28 mouse cellular contexts compared by ENCODE assay signal in genomic region chr9:101691336-101691735, GRCm38 (mm10).
A peak's percentile ranks its signal among the peaks of the same experiment; 100 is the strongest.
DNase-seq lines count a peak whose midpoint lies in the region; ATAC-seq and TF ChIP-seq lines count a peak whose summit lies in the region.
"Had no signal": no experiment of that assay in that cellular context is flagged by ENCODE, and none has a peak within 500 bp of the region (broad histone marks: within the 10 kb centered on the region; RNA-seq: fewer than 3 reads in every experiment).

No protein-coding gene starts in this region.

- ATAC-seq in forebrain, postnatal 0 days, result no peak
- ATAC-seq in forebrain, embryonic 11.5 days (replicated peaks; ENCODE audit: low FRiP score), result no peak
- ATAC-seq in hindbrain, postnatal 0 days, result no peak
- ATAC-seq in midbrain, embryonic 16.5 days, result no peak
- ATAC-seq: intestine, embryonic 15.5 days had no signal

- H3K36me3 ChIP-seq in forebrain, postnatal 0 days (ENCODE audit: insufficient read depth), result no peaks in the 10 kb centered on the region
- no peaks in the 10 kb centered on the region for H3K36me3 ChIP-seq in forebrain, embryonic 11.5 days (ENCODE audit: control insufficient read depth, insufficient read depth, low read length)
- H3K36me3 ChIP-seq in hindbrain, postnatal 0 days (ENCODE audit: insufficient read depth, low read length), result no peaks in the 10 kb centered on the region
- no peaks in the 10 kb centered on the region for H3K36me3 ChIP-seq in midbrain, embryonic 16.5 days (ENCODE audit: control insufficient read depth, insufficient read depth, low read length)
- H3K36me3 ChIP-seq: embryonic facial prominence, embryonic 10.5 days; embryonic facial prominence, embryonic 15.5 days; heart, embryonic 13.5 days; intestine, embryonic 15.5 days had no signal

- no peak overlapping the region for H3K9ac ChIP-seq in forebrain, postnatal 0 days
- H3K9ac ChIP-seq in forebrain, embryonic 11.5 days (ENCODE audit: low read length), result no peak overlapping the region
- no peak overlapping the region for H3K9ac ChIP-seq in hindbrain, postnatal 0 days (replicated peaks; ENCODE audit: low read length)
- no peak overlapping the region for H3K9ac ChIP-seq in midbrain, embryonic 16.5 days (ENCODE audit: low read depth, low read length)
- H3K9ac ChIP-seq: embryonic facial prominence, embryonic 15.5 days; heart, embryonic 13.5 days; intestine, embryonic 15.5 days; liver, embryonic 14.5 days had no signal

- no peaks in the 10 kb centered on the region for H3K9me3 ChIP-seq in forebrain, postnatal 0 days (ENCODE audit: low read length)
- no peaks in the 10 kb centered on the region for H3K9me3 ChIP-seq in forebrain, embryonic 11.5 days (ENCODE audit: control insufficient read depth, low read length)
- no peaks in the 10 kb centered on the region for H3K9me3 ChIP-seq in hindbrain, postnatal 0 days (ENCODE audit: low read length)
- H3K9me3 ChIP-seq in midbrain, embryonic 16.5 days (replicated peaks; ENCODE audit: control insufficient read depth, low read length, poor library complexity, severe bottlenecking), result no peaks in the 10 kb centered on the region
- H3K9me3 ChIP-seq: embryonic facial prominence, embryonic 10.5 days; embryonic facial prominence, embryonic 15.5 days; heart, embryonic 13.5 days; intestine, embryonic 15.5 days had no signal

- 67% methylated on average over 6 of the region's 6 CpGs for WGBS in forebrain, postnatal 0 days
- WGBS in forebrain, embryonic 11.5 days, result 87% methylated on average over 6 of the region's 6 CpGs
- 59% methylated on average over 6 of the region's 6 CpGs for WGBS in hindbrain, postnatal 0 days
- WGBS in midbrain, embryonic 16.5 days, result 70% methylated on average over 6 of the region's 6 CpGs

- H3K4me3 ChIP-seq in forebrain, postnatal 0 days (ENCODE audit: low read depth, low read length), result no peak overlapping the region
- H3K4me3 ChIP-seq in forebrain, embryonic 11.5 days (ENCODE audit: low read depth, low read length), result no peak overlapping the region
- no peak overlapping the region for H3K4me3 ChIP-seq in hindbrain, postnatal 0 days (ENCODE audit: low read length)
- no peak overlapping the region for H3K4me3 ChIP-seq in midbrain, embryonic 16.5 days (ENCODE audit: low read depth, low read length)
- H3K4me3 ChIP-seq: embryonic facial prominence, embryonic 10.5 days; embryonic facial prominence, embryonic 15.5 days; heart, embryonic 13.5 days; intestine, embryonic 15.5 days had no signal

- no peak for TF ChIP-seq CTCF in forebrain, postnatal 0 days (IDR thresholded peaks at IDR 0.05; ENCODE audit: low read depth)
- TF ChIP-seq CTCF in hindbrain, postnatal 0 days (IDR thresholded peaks at IDR 0.05; ENCODE audit: low read depth), result no peak

- H3K4me2 ChIP-seq in forebrain, postnatal 0 days (ENCODE audit: low read depth), result 0 out of 2 replicates have a peak overlapping the region, but pooled peaks have one; percentile 16
- H3K4me2 ChIP-seq in forebrain, embryonic 11.5 days (ENCODE audit: low read depth, low read length, severe bottlenecking), result no peak overlapping the region
- H3K4me2 ChIP-seq in hindbrain, postnatal 0 days (ENCODE audit: low read depth, low read length), result 0 out of 2 replicates have a peak overlapping the region, but pooled peaks have one; percentile 56
- peak overlapping the region; percentile 59 for H3K4me2 ChIP-seq in midbrain, embryonic 16.5 days (ENCODE audit: low read length)
- H3K4me2 ChIP-seq: heart, embryonic 13.5 days; intestine, embryonic 15.5 days had no signal

- no peaks in the 10 kb centered on the region; the same call in 1 of the 2 replicates for H3K4me1 ChIP-seq in forebrain, postnatal 0 days (ENCODE audit: insufficient read depth)
- H3K4me1 ChIP-seq in forebrain, embryonic 11.5 days (replicated peaks; ENCODE audit: control insufficient read depth, insufficient read depth, low read length), result no peaks in the 10 kb centered on the region
- no peaks in the 10 kb centered on the region for H3K4me1 ChIP-seq in hindbrain, postnatal 0 days (ENCODE audit: insufficient read depth, low read length)
- H3K4me1 ChIP-seq in midbrain, embryonic 16.5 days (ENCODE audit: control insufficient read depth, insufficient read depth, low read length), result peaks cover 14% of the 10 kb centered on the region
- H3K4me1 ChIP-seq: embryonic facial prominence, embryonic 15.5 days; heart, embryonic 13.5 days; intestine, embryonic 15.5 days had no signal

- intact Hi-C loops in left cerebral cortex, postnatal 4 days (cut with DNase I), result loop anchor here (2.0 to 10.0 kb wide), 4 partner anchors 313 to 853 kb away; partner anchors contain the start of gene Ephb1

- DNase-seq in forebrain, postnatal 0 days, result no peak
- no peak for DNase-seq in forebrain, embryonic 11.5 days (ENCODE audit: low spot score)
- peak; percentile 15 for DNase-seq in left cerebral cortex, postnatal 4 days
- DNase-seq in left cerebral cortex, adult 18-20 months (ENCODE audit: low spot score in 2 of 2), result no peak
- DNase-seq in hindbrain, postnatal 0 days (ENCODE audit: low spot score), result no peak
- no peak for DNase-seq in adrenal gland, postnatal 36 days
- DNase-seq: adrenal gland, postnatal 25 days; B cell, adult 2 months; cerebellum, adult 18-20 months; gastrocnemius, postnatal 25 days; heart, postnatal 10 days; kidney, adult 2 months; kidney, postnatal 36 days; layer of hippocampus, postnatal 36 days; liver; lung, adult 2 months; lung, postnatal 10 days; right cerebral cortex, postnatal 4 days; thymus, adult 18-20 months; thymus, postnatal 4 days had no signal

- H3K27me3 ChIP-seq in forebrain, postnatal 0 days (ENCODE audit: insufficient read depth, low read length), result no peaks in the 10 kb centered on the region
- H3K27me3 ChIP-seq in forebrain, embryonic 11.5 days (ENCODE audit: control insufficient read depth, insufficient read depth, low read length), result peaks cover 2% of the 10 kb centered on the region; the same call in 1 of the 2 replicates
- H3K27me3 ChIP-seq in hindbrain, postnatal 0 days (ENCODE audit: insufficient read depth, low read length), result no peaks in the 10 kb centered on the region
- no peaks in the 10 kb centered on the region for H3K27me3 ChIP-seq in midbrain, embryonic 16.5 days (ENCODE audit: control insufficient read depth, insufficient read depth, low read depth, low read length)
- H3K27me3 ChIP-seq: intestine, embryonic 15.5 days had no signal

- H3K27ac ChIP-seq in forebrain, postnatal 0 days (ENCODE audit: low read depth, low read length), result 0 out of 2 replicates have a peak overlapping the region, but pooled peaks have one; percentile 75
- H3K27ac ChIP-seq in forebrain, embryonic 11.5 days (ENCODE audit: low read depth, low read length), result no peak overlapping the region
- H3K27ac ChIP-seq in hindbrain, postnatal 0 days, result no peak overlapping the region
- H3K27ac ChIP-seq in midbrain, embryonic 16.5 days (ENCODE audit: low read length), result peak overlapping the region; percentile 92
- H3K27ac ChIP-seq: embryonic facial prominence, embryonic 10.5 days; embryonic facial prominence, embryonic 15.5 days; heart, embryonic 13.5 days; intestine, embryonic 15.5 days; liver, embryonic 14.5 days; macrophage; stomach, postnatal 0 days had no signal

Comparison
In these comparisons a context has a peak if more than half of its experiments do, and no peak if none do; other contexts are left out.
1. H3K27ac ChIP-seq: peak in forebrain, postnatal 0 days (single experiment) and midbrain, embryonic 16.5 days (single experiment); none in forebrain, embryonic 11.5 days (single experiment) and hindbrain, postnatal 0 days (single experiment).